Mouse (Mus musculus) urinary bladder, postnatal 14 days (tissue): ENCODE measurements at regions not wholly inside any gene's neighbourhood (a gene's known extent, or its start where the extent isn't known, plus 50 kb on each side); places are given as distances from the start of the nearest gene placed in this dataset.

ENCODE experiments used
- DNase-seq: peaks from one replicate; pipeline ENCODE4 v3.0.0; 2021; ENCODE audit warnings: low spot score

DNA sequence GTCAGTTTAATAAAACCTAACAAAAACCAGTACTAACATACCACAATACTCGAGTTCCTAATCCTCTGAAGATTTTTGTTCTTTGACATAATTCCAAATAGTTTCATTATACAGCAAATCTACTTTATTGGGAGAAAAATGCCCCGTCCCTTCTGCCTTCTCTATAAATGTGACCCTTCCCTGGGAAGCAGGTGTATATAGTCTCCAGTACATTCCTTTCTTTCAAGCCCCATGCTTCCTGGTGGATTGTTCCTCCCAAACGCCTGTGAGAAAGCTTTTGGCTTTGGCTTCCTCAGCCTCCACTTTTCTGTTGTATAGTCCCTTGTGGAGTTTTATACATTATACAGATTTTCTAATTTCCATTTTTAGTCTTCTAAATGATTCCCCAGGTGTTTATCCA lies 1001.8 kb upstream of the Tenm3 start:
- DNase-seq = no peak

DNA sequence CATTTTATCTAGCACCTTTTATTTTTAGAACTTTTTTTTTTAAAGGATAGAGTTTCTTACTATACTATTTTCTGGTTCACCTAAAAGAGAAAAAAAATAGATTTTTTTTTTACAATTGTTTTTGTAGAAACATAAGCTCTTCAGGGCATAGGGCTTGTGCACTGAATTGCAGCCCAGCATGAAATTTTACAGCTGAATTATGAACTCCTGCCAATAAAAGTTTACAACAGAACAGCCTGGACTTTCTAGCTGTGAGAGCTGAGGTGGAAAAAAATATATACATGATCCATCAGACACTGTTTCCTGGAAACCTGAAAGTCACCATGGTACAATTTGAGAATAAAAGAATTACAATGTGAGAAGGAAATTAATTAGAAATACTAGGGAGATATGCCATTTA lies 988.2 kb upstream of the Tenm3 start:
- no peak for DNase-seq

DNA sequence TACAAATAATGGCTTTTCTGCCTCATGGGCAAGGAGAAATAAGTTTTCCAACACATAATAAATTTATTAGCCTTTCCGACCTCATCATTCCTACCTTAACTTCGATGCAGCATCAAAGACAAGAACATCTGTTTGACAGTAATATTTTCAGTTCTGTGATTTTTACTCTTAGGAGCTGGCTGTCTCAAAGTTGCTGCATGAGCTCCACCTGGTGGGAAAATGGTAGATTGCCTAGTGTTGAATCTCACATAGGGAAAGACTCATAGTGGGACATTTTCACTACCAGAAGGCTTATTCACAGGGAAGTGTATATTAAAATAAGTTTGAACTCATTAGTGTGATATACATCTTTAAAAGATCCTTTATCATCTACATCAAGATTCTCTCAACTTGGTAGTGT lies 985.6 kb upstream of the Tenm3 start:
- peak; percentile 32 for DNase-seq

DNA sequence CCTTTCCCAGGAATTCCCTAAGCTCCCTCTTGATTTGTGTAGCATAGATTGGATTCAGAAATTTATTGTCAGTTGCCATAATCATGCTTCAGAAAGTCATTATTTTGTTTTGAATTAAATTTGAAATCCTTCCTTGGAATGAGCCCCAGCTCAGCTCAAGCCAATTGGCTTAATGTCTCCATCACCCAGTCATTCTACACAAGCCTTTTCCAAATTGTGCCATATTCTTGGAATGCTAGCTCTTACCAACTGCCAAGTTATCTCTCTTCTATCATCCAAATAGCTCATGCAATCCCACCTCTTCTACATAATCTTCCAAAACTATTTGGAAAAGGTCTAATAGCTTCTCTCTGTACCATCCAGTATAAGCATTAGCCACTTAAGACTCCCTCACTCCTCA lies 982.5 kb upstream of the Tenm3 start:
- DNase-seq = no peak

DNA sequence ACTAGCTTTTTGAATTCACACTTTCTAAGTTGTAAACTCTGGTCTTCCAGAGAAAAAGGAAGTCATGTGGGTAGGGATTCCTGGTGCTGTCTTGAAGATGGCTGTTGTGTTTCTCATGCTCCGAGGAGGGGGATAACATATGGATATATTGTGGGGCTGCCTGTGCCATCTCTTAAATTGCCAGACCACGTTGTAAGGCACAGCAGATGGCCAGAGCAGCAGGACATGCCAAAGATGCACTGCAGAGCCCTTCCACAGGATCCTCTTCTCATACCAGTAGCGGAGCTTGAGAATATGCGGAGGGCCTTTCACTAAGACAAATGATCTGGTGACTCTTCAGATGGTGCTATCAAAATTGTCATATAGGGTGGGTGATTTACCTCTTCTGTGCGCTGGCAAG lies 981.2 kb upstream of the Tenm3 start:
- DNase-seq = no peak

DNA sequence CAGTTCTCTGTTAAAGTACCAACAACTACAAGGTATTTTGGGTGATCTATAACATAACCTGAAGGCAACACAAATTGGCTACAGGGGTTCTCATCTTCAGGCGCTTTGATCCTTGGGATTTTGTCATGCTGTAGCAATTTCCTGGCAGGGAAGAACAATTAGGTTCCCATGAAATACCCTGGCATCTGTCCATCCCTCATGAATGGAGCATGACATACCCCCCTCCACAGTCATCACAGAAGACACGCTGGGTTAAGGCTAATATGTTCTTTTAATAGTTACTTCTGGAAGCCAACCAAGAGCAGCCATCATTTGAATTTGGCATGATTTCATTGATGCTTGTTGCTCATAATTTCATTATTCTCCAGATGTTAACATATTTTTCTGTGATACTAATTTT lies 979.0 kb upstream of the Tenm3 start:
- no peak for DNase-seq

DNA sequence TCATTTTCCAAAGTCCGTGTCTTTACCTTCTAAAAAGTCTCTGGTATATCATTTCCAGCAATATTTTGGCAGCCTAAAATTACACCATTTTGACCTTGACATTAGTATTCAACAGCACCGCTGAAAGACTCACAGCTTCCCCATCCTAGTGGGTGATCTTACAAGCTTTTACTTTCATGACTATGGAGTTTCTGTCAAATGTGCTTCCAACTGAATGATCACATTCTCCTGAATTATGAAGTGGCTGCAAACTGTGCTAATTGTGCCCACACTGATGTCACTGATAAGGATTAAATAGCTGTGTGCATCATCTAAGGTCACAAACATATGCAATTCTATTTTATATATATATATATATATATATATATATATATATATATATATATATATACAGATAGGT lies 955.5 kb upstream of the Tenm3 start:
- DNase-seq = no peak

DNA sequence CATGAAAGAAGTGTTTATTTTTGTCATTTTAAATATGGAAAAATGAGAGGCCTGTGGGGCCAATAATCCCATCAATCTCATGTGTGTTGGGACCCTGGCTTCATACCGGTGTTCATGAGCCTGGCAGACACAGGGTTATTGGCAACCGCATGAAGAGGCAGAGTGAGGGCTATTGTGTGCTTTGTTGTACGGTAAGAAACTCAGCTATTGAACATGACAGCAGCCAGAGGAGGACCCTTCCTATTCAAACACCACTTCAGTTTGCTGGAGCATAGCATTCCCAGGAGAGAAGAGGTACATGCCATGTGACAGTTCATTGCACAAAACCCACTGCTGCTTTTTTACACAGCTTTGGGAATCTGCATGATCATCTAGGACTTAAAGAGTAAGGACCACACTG lies 953.0 kb upstream of the Tenm3 start:
- no peak for DNase-seq

DNA sequence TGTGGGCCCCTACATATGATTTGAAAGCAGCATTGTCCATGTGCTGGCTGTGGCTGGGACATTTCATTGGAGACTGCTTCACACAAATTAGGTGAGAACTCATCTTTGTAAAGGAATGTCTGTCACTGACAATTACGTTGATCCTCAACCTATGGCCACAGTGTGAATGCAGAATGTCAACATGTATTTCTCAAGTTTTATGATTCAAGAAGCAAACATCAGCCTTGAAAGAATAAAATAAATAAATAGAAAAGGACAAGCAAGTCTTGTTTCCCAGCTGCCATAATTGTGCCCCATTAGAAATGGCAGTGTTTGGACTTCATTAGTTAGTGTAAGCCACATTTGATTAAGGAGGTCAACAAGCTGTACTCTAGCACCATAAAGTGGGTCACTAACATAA lies 950.7 kb upstream of the Tenm3 start:
- DNase-seq = no peak

DNA sequence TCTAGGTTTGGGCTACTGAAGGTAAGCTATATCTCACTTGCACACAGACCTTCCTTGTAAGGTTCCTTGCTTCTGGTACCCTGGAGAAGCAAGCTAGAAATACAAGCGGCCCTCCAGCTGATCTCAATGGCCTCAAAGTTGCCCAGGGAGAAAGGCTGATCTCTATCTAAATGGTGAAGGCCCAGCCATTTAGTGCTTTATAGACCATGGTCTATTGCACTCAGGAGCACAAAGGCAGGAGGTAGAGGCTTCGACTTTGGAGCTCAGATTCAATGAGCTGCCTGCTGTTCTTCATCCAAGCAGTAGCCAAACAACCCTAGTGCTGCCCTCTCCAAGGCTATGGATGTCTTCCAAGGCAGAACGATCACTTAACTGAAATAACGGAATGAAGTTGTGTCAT lies 926.1 kb upstream of the Tenm3 start:
- DNase-seq = no peak

DNA sequence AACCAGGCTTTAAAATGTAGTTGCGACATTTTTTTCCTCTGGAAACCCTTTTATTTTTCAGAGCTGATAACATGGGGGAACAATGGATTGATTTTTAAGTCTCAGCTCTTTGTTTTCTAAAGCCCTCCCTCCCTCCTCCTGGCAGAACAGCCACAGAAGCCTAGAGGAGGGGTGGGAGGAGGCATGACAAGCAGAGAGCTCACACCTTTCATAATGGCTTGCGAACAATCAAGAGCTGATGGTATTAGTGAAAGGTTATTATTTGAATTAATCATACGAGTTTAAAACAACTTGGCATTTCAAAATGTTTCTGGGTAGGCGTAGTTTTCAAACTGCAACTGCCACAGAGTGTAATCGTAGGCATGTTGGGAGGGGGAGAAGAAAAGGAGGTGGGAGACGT lies 894.3 kb upstream of the Tenm3 start:
- DNase-seq = no peak

DNA sequence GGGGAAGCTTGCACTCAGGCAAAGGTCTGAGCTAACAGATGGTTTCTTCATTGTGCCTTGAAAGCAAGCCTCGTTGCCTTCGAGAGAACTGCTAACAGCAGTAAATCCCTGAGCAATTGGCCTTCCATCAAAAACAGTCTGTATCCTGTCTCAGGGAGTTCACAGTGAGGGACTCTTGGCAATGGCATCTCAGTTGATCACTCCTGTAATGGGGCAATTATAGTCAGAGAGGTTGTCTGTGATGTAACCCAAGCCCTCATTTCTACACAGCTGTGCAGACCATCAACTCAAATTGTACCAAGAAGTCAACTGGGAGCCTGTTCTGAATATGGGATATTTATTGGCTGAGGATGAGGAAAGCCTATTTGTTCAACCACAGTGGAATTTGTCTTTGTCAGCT lies 885.4 kb upstream of the Tenm3 start:
- no peak for DNase-seq

DNA sequence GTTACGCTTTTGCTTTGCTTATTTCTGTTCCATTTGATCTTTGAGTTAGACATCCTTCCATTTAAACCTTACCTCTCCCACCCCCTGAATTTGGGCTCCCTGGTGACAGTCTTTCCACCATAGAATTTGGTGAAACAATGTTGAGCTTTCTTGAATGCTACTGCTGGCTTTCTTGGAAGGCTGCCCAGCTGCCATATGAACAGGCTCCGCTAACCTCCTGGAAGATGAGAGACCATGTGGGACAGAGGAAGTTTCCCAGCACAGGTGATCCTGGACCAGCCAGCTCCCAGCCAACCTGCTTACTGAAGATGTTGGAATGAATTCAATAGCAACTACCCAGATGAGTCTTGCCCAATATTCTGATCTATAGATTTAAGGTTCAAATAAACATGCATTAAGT lies 868.6 kb upstream of the Tenm3 start:
- no peak for DNase-seq

DNA sequence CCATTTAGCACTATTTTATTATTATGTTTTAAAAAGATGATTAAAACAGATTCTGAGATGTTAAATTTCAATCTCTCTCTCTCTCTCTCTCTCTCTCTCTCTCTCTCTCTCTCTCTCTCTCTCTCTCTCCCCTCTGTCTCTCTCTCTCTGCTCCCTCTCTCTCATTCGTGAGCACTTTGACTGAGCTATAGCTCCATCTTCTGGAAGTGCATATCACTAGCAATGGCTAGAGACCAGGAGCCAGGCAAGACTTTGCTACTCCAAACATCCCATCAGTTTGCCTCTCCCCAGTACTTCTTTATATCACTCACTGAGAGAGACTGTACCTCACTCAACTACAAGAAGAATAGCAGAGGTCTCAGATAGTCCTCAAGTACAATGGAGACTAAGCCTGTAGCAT lies 865.0 kb upstream of the Tenm3 start:
- no peak for DNase-seq

DNA sequence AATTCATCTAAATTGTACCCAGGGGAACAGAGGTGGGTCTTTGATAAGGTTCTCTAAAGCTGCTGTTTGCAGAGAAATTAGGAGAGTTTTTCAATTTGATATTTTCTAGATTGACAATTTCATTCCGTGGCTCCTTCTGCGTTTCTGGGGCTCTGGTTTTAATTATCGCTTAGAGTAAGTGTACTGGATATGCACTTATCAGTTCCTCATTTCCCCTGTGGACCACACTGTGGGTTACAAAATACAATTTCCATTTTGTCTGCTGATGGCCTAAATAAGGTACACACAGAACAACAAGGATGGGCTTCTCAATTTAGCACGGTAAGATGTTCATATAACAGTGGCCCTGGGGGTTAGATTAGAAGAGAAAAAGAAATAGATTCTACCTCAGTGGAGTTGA lies 855.3 kb upstream of the Tenm3 start:
- DNase-seq = no peak

DNA sequence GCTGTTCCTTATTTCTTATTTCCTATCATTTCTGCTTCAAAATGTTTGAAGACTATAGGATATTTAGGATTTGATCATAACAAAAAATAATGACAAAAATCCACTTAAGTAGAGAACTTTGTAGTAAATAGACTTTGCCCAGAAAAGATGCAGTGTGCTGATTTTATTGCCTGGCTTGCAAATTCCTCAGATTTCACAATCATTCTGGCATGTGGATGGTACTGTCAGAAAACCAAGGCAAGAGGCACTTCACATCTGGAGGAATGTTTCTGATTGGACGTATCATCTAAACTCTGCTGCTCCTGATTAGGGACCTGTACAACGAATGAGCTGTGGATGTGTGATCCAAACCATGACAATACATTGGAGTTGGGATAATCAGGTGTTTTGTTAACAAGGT lies 853.0 kb upstream of the Tenm3 start:
- DNase-seq = no peak
